Mouse (Mus musculus): ENCODE data around the gene Dlg2. TPM values are rescaled to one million over a fixed set of nuclear protein-coding genes. Genes with fewer than 3 reads are reported as not detected.

The Dlg2 gene
- polyA plus RNA-seq, 1 experiment from 2014 or later: 0.51 TPM

DNA sequence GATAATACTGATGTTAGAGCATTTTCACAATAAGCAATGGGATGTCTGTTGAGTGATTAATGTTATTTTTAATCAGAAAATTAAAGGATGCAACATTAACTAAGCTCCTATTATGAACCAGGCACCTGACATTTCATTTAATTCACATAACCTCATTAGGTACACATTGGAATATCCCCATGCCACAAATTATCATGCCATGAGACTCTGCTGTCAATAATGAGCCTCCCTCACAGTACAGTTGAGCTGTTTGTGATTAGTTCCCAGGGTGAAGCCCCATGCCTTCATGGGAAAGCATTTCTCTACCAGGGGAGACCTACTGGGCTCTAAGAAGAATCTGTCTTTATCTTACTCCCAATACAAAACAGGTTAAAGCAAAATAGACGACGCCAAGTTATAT is 697.1 kb downstream of the Dlg2 start:
- no peaks in the 10 kb centered on the region for H3K36me3 ChIP-seq (ENCODE audit: control insufficient read depth, insufficient read depth)
- 72% methylated on average over 2 of the region's 2 CpGs for WGBS (ENCODE audit: insufficient replicate concordance)
- no peak overlapping the region for H3K4me3 ChIP-seq (ENCODE audit: low read depth, low read length)
- H3K4me1 ChIP-seq (ENCODE audit: control insufficient read depth, low read depth, low read length): no peaks in the 10 kb centered on the region
- no peak for ATAC-seq (ENCODE audit: low read depth)
- no peaks in the 10 kb centered on the region for H3K9me3 ChIP-seq (replicated peaks; ENCODE audit: control insufficient read depth, low read length)
- H3K27ac ChIP-seq (ENCODE audit: low read length): no peak overlapping the region
- no peaks in the 10 kb centered on the region for H3K27me3 ChIP-seq (ENCODE audit: control insufficient read depth, insufficient read depth, low read depth, low read length)
- no peak overlapping the region for H3K4me2 ChIP-seq (ENCODE audit: low read depth, low read length)
- no peak overlapping the region for H3K9ac ChIP-seq (ENCODE audit: low read depth, low read length)

DNA sequence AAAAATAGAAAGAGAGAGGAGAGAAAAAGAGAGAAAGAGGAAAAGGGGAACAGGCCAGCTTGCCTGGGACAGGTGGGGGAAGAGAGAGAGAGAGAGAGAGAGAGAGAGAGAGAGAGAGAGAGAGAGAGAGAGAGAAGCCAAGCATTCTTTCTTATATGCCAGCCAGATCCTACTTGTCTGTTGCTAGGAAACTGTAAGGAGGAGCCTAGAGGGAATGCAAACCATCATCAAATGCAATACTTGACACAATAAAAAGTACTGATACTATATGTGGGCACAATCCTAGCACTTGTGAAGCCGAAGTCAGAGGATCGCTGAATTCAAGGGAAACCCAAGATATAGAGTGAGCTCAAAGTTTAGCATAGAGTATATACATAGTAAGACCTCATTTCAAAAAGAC is 711.7 kb downstream of the Dlg2 start:
- Histone ChIP-seq H3K9ac (ENCODE audit: low read depth, low read length) (no peak overlapping the region), H3K27me3 (ENCODE audit: control insufficient read depth, insufficient read depth, low read depth, low read length) (no peaks in the 10 kb centered on the region), H3K4me3 (ENCODE audit: low read depth, low read length) (no peak overlapping the region), H3K36me3 (ENCODE audit: control insufficient read depth, insufficient read depth) (no peaks in the 10 kb centered on the region), H3K4me2 (ENCODE audit: low read depth, low read length) (no peak overlapping the region), H3K9me3 (replicated peaks; ENCODE audit: control insufficient read depth, low read length) (no peaks in the 10 kb centered on the region), H3K4me1 (ENCODE audit: control insufficient read depth, low read depth, low read length) (no peaks in the 10 kb centered on the region), H3K27ac (ENCODE audit: low read length) (no peak overlapping the region)
- no peak for ATAC-seq (ENCODE audit: low read depth)
- 69% methylated on average over 2 of the region's 2 CpGs for WGBS (ENCODE audit: insufficient replicate concordance)

DNA sequence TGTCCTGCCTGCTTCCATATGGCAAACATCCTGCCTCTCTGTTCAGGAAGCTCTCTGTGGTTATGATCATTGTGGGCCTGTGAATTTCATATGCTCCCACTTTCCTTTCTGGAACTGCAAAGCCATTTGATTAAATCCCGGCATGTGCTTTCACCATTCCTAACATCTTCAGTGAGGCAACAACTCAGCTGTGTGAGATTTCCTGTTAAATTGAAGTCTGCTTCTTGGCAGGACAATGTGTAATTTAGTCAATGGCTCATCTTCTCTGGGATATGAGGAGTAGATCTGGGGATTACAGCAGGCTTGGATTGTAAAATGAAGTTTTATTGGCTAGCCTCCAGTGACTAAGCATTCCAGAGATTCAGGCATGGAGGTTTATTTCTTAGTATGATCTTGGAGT is 722.9 kb downstream of the Dlg2 start:
- Histone ChIP-seq H3K4me3 (ENCODE audit: low read depth, low read length) (no peak overlapping the region), H3K9ac (ENCODE audit: low read depth, low read length) (no peak overlapping the region), H3K27ac (ENCODE audit: low read length) (no peak overlapping the region), H3K9me3 (replicated peaks; ENCODE audit: control insufficient read depth, low read length) (no peaks in the 10 kb centered on the region), H3K27me3 (ENCODE audit: control insufficient read depth, insufficient read depth, low read depth, low read length) (no peaks in the 10 kb centered on the region), H3K36me3 (ENCODE audit: control insufficient read depth, insufficient read depth) (no peaks in the 10 kb centered on the region), H3K4me2 (ENCODE audit: low read depth, low read length) (no peak overlapping the region), H3K4me1 (ENCODE audit: control insufficient read depth, low read depth, low read length) (no peaks in the 10 kb centered on the region)
- no peak for ATAC-seq (ENCODE audit: low read depth)
- WGBS (ENCODE audit: insufficient replicate concordance): 65% methylated on average over 1 of the region's 1 CpGs

DNA sequence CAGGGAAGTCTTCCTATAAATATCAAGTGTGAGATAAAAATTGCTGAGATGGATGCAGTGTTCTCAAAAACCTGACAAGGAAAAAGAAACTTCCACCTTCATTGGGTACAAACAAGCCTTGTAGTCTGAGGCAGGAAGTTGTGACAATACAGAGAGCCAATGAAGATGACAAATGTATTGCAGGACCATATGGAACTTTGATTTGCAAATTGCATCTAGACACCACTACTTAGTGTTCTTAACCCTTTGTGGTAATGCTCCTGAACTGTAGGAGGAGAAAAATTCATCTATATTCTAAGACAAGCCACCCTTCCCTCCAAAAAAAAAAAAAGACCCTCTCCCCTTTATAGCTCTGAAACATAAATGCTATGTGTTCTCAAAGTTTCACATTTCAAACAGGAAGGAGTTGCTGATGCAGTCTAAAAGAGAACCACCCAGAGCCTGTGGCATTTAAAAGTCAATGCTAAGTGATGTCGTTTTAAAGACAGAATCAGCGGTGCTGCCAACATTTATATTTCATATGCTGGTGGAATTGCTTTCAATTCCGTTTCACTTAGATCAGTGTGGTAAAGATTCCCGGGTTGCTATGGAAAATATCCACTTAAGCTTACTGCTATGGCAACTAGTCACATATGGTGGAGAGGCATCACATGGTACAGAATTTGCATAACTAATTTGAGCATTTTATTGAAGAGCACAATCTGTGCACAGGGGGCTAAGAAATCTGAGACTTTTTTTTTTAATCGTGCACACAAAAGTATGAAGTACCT is 731.8 kb downstream of the Dlg2 start:
- no peak for ATAC-seq (ENCODE audit: low read depth)
- H3K9ac ChIP-seq (ENCODE audit: low read depth, low read length): no peak overlapping the region
- no peak overlapping the region for H3K4me2 ChIP-seq (ENCODE audit: low read depth, low read length)
- no peaks in the 10 kb centered on the region for H3K9me3 ChIP-seq (replicated peaks; ENCODE audit: control insufficient read depth, low read length)
- no peak overlapping the region for H3K27ac ChIP-seq (ENCODE audit: low read length)
- H3K4me3 ChIP-seq (ENCODE audit: low read depth, low read length): no peak overlapping the region
- no peaks in the 10 kb centered on the region for H3K27me3 ChIP-seq (ENCODE audit: control insufficient read depth, insufficient read depth, low read depth, low read length)
- WGBS (ENCODE audit: insufficient replicate concordance): 52% methylated on average over 5 of the region's 5 CpGs
- no peaks in the 10 kb centered on the region for H3K4me1 ChIP-seq (ENCODE audit: control insufficient read depth, low read depth, low read length)
- no peaks in the 10 kb centered on the region for H3K36me3 ChIP-seq (ENCODE audit: control insufficient read depth, insufficient read depth)

DNA sequence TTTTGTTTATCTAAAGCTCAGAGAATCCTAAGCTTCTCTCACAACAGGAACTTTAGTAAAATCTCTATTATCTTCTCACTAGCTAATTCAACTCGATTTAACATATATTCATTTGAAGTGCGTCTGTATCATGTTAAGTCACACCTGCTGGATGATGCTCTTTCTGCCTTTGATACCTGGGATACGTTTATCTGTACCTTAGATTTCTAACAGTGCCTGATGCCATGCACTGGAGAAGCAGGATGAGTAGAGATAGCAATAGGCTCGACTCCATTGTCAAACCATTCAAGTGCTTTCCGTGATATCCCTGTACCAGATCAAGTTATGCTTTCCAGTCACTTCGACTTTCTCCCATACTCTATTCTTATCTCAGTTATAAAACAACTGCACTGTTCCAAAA is 732.5 kb downstream of the Dlg2 start:
- Histone ChIP-seq H3K27ac (ENCODE audit: low read length) (no peak overlapping the region), H3K4me3 (ENCODE audit: low read depth, low read length) (no peak overlapping the region), H3K4me2 (ENCODE audit: low read depth, low read length) (no peak overlapping the region), H3K36me3 (ENCODE audit: control insufficient read depth, insufficient read depth) (no peaks in the 10 kb centered on the region), H3K9ac (ENCODE audit: low read depth, low read length) (no peak overlapping the region), H3K4me1 (ENCODE audit: control insufficient read depth, low read depth, low read length) (no peaks in the 10 kb centered on the region), H3K27me3 (ENCODE audit: control insufficient read depth, insufficient read depth, low read depth, low read length) (no peaks in the 10 kb centered on the region), H3K9me3 (replicated peaks; ENCODE audit: control insufficient read depth, low read length) (no peaks in the 10 kb centered on the region)
- ATAC-seq (ENCODE audit: low read depth): no peak
- WGBS (ENCODE audit: insufficient replicate concordance): 46% methylated on average over 6 of the region's 6 CpGs

DNA sequence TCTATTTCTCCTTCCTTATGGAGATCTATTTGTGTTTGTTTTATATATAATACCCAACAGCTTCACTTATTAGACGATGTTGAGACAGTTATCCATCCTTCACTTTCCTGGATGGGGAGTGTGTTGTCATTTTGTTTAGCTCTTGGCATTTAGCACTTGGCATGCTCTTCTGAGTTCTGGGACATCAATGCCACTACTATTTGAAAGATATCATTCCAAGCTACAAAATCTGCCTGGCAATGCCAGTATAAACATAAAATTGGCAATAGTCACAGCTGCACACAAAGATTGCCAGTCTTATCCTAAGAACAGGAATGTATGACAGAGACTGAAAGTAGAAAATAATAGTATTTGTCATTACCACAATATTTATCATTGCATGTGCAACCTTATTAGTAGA is 735.8 kb downstream of the Dlg2 start:
- no peaks in the 10 kb centered on the region for H3K27me3 ChIP-seq (ENCODE audit: control insufficient read depth, insufficient read depth, low read depth, low read length)
- no peaks in the 10 kb centered on the region for H3K4me1 ChIP-seq (ENCODE audit: control insufficient read depth, low read depth, low read length)
- H3K9me3 ChIP-seq (replicated peaks; ENCODE audit: control insufficient read depth, low read length): no peaks in the 10 kb centered on the region
- no peak overlapping the region for H3K9ac ChIP-seq (ENCODE audit: low read depth, low read length)
- no peaks in the 10 kb centered on the region for H3K36me3 ChIP-seq (ENCODE audit: control insufficient read depth, insufficient read depth)
- no peak overlapping the region for H3K4me2 ChIP-seq (ENCODE audit: low read depth, low read length)
- no peak for ATAC-seq (ENCODE audit: low read depth)
- no peak overlapping the region for H3K27ac ChIP-seq (ENCODE audit: low read length)
- WGBS (ENCODE audit: insufficient replicate concordance): 52% methylated on average over 1 of the region's 1 CpGs
- no peak overlapping the region for H3K4me3 ChIP-seq (ENCODE audit: low read depth, low read length)

DNA sequence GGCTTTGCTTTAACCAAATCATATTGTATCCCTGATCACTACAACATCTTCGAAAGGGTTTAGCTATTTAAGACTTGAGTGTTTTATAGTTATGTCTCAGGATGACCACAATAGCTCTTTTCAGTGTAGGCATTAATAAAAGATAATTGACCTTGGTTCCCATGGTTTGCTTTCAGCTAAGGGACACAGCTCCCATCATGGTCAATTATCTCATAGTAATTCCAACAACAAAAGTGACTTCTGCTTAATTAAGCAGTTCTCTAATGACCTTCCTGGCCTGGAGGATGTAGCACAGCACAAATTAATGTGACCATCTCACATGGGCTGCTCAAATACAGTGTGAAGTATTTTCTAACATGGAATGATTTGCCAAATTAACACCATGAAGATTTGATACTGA is 738.4 kb downstream of the Dlg2 start:
- 34% methylated on average over 1 of the region's 1 CpGs for WGBS (ENCODE audit: insufficient replicate concordance)
- Histone ChIP-seq H3K9me3 (replicated peaks; ENCODE audit: control insufficient read depth, low read length) (no peaks in the 10 kb centered on the region), H3K4me2 (ENCODE audit: low read depth, low read length) (no peak overlapping the region), H3K9ac (ENCODE audit: low read depth, low read length) (no peak overlapping the region), H3K4me3 (ENCODE audit: low read depth, low read length) (no peak overlapping the region), H3K27ac (ENCODE audit: low read length) (no peak overlapping the region), H3K36me3 (ENCODE audit: control insufficient read depth, insufficient read depth) (no peaks in the 10 kb centered on the region), H3K27me3 (ENCODE audit: control insufficient read depth, insufficient read depth, low read depth, low read length) (no peaks in the 10 kb centered on the region), H3K4me1 (ENCODE audit: control insufficient read depth, low read depth, low read length) (no peaks in the 10 kb centered on the region)
- no peak for ATAC-seq (ENCODE audit: low read depth)

DNA sequence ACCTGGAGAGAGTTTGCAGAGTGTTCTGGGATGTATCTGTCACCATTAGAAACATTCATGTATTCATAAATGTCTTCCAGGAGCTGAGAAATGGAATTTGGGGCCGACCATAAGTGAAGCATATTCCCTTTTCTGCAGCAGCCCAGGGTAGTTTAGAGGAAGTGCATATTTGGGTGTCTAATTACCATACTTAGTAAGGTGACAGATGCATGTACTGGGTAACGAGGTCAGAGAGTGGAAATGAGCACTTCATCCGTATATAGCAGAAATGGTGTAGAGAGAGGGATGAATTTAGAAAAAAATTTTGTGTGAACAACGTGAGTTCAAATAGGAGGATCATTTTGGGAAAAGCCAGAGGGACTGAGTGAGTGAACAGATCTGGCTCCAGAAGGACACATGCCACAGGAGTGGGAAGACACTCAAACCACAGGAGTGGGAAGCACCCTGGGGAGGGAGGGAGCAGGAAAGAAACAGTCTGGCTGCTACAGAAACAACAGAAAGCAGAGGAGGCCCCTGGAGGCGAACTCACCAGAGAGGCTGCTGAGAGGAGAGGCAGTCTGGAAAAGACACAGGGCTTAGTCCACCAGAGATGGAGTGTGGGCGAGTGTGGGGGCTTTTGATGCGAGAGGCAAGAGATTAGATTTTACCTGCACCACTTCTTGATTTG is 742.0 kb downstream of the Dlg2 start:
- no peaks in the 10 kb centered on the region for H3K9me3 ChIP-seq (replicated peaks; ENCODE audit: control insufficient read depth, low read length)

DNA sequence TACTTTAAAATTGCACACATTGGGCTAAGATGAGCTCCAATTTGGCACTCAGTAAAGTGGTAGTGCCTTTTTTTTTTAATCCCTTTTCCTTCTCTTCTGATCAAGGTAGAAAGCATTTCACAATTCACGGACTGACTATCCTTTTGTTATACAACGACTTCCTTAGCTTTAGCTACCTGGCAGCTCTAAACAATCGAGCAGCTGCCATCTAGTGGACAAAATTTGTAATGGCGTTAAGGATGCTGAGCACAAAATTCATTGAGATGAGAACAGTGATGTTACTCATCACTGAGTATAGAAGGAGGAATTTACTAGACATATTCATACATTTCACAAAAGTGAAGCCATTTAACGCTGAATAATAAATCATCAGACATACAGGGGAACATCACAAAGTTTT is 750.0 kb downstream of the Dlg2 start:
- Histone ChIP-seq H3K27me3 (ENCODE audit: control insufficient read depth, insufficient read depth, low read depth, low read length) (no peaks in the 10 kb centered on the region), H3K27ac (ENCODE audit: low read length) (no peak overlapping the region), H3K4me2 (ENCODE audit: low read depth, low read length) (no peak overlapping the region), H3K4me3 (ENCODE audit: low read depth, low read length) (no peak overlapping the region), H3K9me3 (replicated peaks; ENCODE audit: control insufficient read depth, low read length) (no peaks in the 10 kb centered on the region), H3K9ac (ENCODE audit: low read depth, low read length) (no peak overlapping the region), H3K36me3 (ENCODE audit: control insufficient read depth, insufficient read depth) (no peaks in the 10 kb centered on the region), H3K4me1 (ENCODE audit: control insufficient read depth, low read depth, low read length) (no peaks in the 10 kb centered on the region)
- under 1% methylated on average over 5 of the region's 5 CpGs for WGBS (ENCODE audit: insufficient replicate concordance)
- no peak for ATAC-seq (ENCODE audit: low read depth)

More for the DNA sequence above, 742.0 kb downstream of the Dlg2 start:
- WGBS (ENCODE audit: insufficient replicate concordance): 42% methylated on average over 7 of the region's 7 CpGs
- H3K4me1 ChIP-seq (ENCODE audit: control insufficient read depth, low read depth, low read length): no peaks in the 10 kb centered on the region
- no peaks in the 10 kb centered on the region for H3K27me3 ChIP-seq (ENCODE audit: control insufficient read depth, insufficient read depth, low read depth, low read length)
- H3K27ac ChIP-seq (ENCODE audit: low read length): no peak overlapping the region
- no peak overlapping the region for H3K9ac ChIP-seq (ENCODE audit: low read depth, low read length)
- H3K4me2 ChIP-seq (ENCODE audit: low read depth, low read length): no peak overlapping the region
- no peaks in the 10 kb centered on the region for H3K36me3 ChIP-seq (ENCODE audit: control insufficient read depth, insufficient read depth)
- H3K4me3 ChIP-seq (ENCODE audit: low read depth, low read length): no peak overlapping the region
- ATAC-seq (ENCODE audit: low read depth): no peak

All from liver, embryonic 16.5 days (tissue).